12 mouse cellular contexts compared by ENCODE assay signal in the genomic region with DNA sequence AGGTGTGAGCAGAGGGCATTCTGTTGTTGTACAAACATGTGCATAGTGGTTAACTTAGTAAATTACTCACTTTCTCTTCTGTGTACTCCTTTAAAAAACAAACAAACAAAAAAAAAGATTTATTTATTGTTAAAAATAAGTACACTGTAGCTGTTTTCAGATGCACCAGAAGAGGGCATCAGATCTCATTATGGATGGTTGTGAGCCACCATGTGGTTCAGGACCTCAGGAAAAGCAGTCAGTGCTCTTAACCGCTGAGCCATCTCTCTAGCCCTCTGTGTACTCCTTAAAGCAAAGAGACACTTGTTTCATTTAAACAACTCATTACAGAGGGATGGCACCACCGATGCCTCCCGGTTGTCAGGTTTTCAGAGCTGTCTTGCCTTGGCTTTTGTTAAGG. TPM values are rescaled to one million over a fixed set of nuclear protein-coding genes. Genes with fewer than 3 reads are reported as not detected.
A peak's percentile ranks its signal among the peaks of the same experiment; 100 is the strongest.
DNase-seq lines count a peak whose midpoint lies in the region; ATAC-seq and TF ChIP-seq lines count a peak whose summit lies in the region.
"Had no signal": no experiment of that assay in that cellular context is flagged by ENCODE, and none has a peak within 500 bp of the region (broad histone marks: within the 10 kb centered on the region; RNA-seq: fewer than 3 reads in every experiment).

No protein-coding gene starts in this region.

- no peaks in the 10 kb centered on the region for H3K4me1 ChIP-seq in forebrain, embryonic 13.5 days
- H3K4me1 ChIP-seq in forebrain, embryonic 15.5 days, result no peaks in the 10 kb centered on the region
- no peaks in the 10 kb centered on the region for H3K4me1 ChIP-seq in neural tube, embryonic 15.5 days
- H3K4me1 ChIP-seq: heart, embryonic 13.5 days; limb, embryonic 15.5 days had no signal

- no peak overlapping the region for H3K4me2 ChIP-seq in forebrain, embryonic 13.5 days
- H3K4me2 ChIP-seq in forebrain, embryonic 15.5 days (replicated peaks), result no peak overlapping the region
- no peak overlapping the region for H3K4me2 ChIP-seq in neural tube, embryonic 15.5 days
- H3K4me2 ChIP-seq: heart, embryonic 13.5 days; limb, embryonic 15.5 days had no signal

- H3K27ac ChIP-seq in forebrain, embryonic 13.5 days, result no peak overlapping the region
- no peak overlapping the region for H3K27ac ChIP-seq in forebrain, embryonic 15.5 days (replicated peaks)
- H3K27ac ChIP-seq in left cerebral cortex, adult 2 months, result no peak overlapping the region
- H3K27ac ChIP-seq in neural tube, embryonic 15.5 days (replicated peaks), result no peak overlapping the region
- H3K27ac ChIP-seq: heart, embryonic 13.5 days; limb, embryonic 15.5 days had no signal

- WGBS in forebrain, embryonic 13.5 days, result 53% methylated on average over 3 of the region's 3 CpGs
- WGBS in forebrain, embryonic 15.5 days, result 52% methylated on average over 3 of the region's 3 CpGs
- WGBS in neural tube, embryonic 15.5 days, result 48% methylated on average over 3 of the region's 3 CpGs

- peak; percentile 63 for TF ChIP-seq CTCF in left cerebral cortex, adult 2 months (IDR thresholded peaks at IDR 0.05)

- H3K9me3 ChIP-seq in forebrain, embryonic 13.5 days (replicated peaks), result no peaks in the 10 kb centered on the region
- H3K9me3 ChIP-seq in forebrain, embryonic 15.5 days, result no peaks in the 10 kb centered on the region
- H3K9me3 ChIP-seq in neural tube, embryonic 15.5 days (replicated peaks), result no peaks in the 10 kb centered on the region
- H3K9me3 ChIP-seq: G1E; heart, embryonic 13.5 days; limb, embryonic 15.5 days had no signal

- peak; percentile 61; the same call in 1 of the 2 replicates for ATAC-seq in forebrain, embryonic 13.5 days
- ATAC-seq in forebrain, embryonic 15.5 days (replicated peaks), result no peak; the same call in 1 of the 2 replicates
- no peak for ATAC-seq in neural tube, embryonic 15.5 days (ENCODE audit: low FRiP score)
- ATAC-seq: midbrain, embryonic 16.5 days had no signal

- intact Hi-C loops in left cerebral cortex, adult 2 months (cut with DNase I), result no loop called here

- no peak for DNase-seq in left cerebral cortex, adult 2 months (ENCODE audit: extremely low spot score in 1 of 2, low spot score in 2 of 2)
- DNase-seq in left cerebral cortex, adult 11 months (ENCODE audit: low spot score), result no peak
- DNase-seq in CD4-positive, CD25-positive, alpha-beta regulatory T cell, adult 2 months (ENCODE audit: low read depth, low spot score), result peak; percentile 31
- DNase-seq in embryo, embryonic 11 days, result peak; percentile 12
- DNase-seq in spleen, postnatal 4 days (ENCODE audit: low spot score in 2 of 2), result no peak

- H3K4me3 ChIP-seq in forebrain, embryonic 13.5 days, result no peak overlapping the region
- H3K4me3 ChIP-seq in forebrain, embryonic 15.5 days, result no peak overlapping the region
- H3K4me3 ChIP-seq in left cerebral cortex, adult 2 months, result no peak overlapping the region
- H3K4me3 ChIP-seq in neural tube, embryonic 15.5 days (replicated peaks), result no peak overlapping the region
- H3K4me3 ChIP-seq: heart, embryonic 13.5 days; limb, embryonic 15.5 days had no signal

- no peaks in the 10 kb centered on the region for H3K27me3 ChIP-seq in forebrain, embryonic 13.5 days
- H3K27me3 ChIP-seq in forebrain, embryonic 15.5 days, result no peaks in the 10 kb centered on the region
- no peaks in the 10 kb centered on the region for H3K27me3 ChIP-seq in neural tube, embryonic 15.5 days (replicated peaks)
- H3K27me3 ChIP-seq: heart, embryonic 13.5 days; limb, embryonic 15.5 days had no signal

- no peak overlapping the region for H3K9ac ChIP-seq in forebrain, embryonic 13.5 days
- H3K9ac ChIP-seq in forebrain, embryonic 15.5 days (replicated peaks), result no peak overlapping the region
- H3K9ac ChIP-seq in neural tube, embryonic 15.5 days (replicated peaks), result no peak overlapping the region
- H3K9ac ChIP-seq: heart, embryonic 13.5 days; limb, embryonic 15.5 days had no signal

- H3K36me3 ChIP-seq in forebrain, embryonic 13.5 days (ENCODE audit: poor library complexity, severe bottlenecking), result peaks cover 79% of the 10 kb centered on the region
- H3K36me3 ChIP-seq in forebrain, embryonic 15.5 days, result peaks cover 63% of the 10 kb centered on the region
- peaks cover 66% of the 10 kb centered on the region for H3K36me3 ChIP-seq in neural tube, embryonic 15.5 days

RNA-seq across cellular contexts. Expression of gene Pgm2, which starts 16.5 kb away (rescaled TPM):
- 30.0 and 30.8 TPM in 2 replicates for polyA plus RNA-seq in forebrain, embryonic 13.5 days (2015; fragmentation: Nextera tagmentation; extraction: Ambion mirVana)
- 27.7 and 28.4 TPM in 2 replicates for polyA plus RNA-seq in forebrain, embryonic 15.5 days (2015; fragmentation: Nextera tagmentation; extraction: Ambion mirVana)
- 10 to 100 TPM in 1 of 2 experiments, 1 to 10 TPM in 1; 9.1 to 13.1 TPM for total RNA-seq in left cerebral cortex, adult 2 months (2021)
- 19.3 and 21.9 TPM in 2 replicates for polyA plus RNA-seq in neural tube, embryonic 15.5 days (2015; fragmentation: Nextera tagmentation; extraction: Ambion mirVana)

RNA-seq across cellular contexts. Expression of gene Tbc1d1, which starts 46.9 kb away (rescaled TPM):
- polyA plus RNA-seq in forebrain, embryonic 13.5 days (2015; fragmentation: Nextera tagmentation; extraction: Ambion mirVana), result 15.9 and 16.5 TPM in 2 replicates
- polyA plus RNA-seq in forebrain, embryonic 15.5 days (2015; fragmentation: Nextera tagmentation; extraction: Ambion mirVana), result 12.2 and 12.3 TPM in 2 replicates
- 10 to 100 TPM; 20.2 to 24.6 TPM for total RNA-seq in left cerebral cortex, adult 2 months (2021)
- polyA plus RNA-seq in neural tube, embryonic 15.5 days (2015; fragmentation: Nextera tagmentation; extraction: Ambion mirVana), result 13.5 and 17.0 TPM in 2 replicates

Comparison
In these comparisons a context has a peak if more than half of its experiments do, and no peak if none do; other contexts are left out.
1. DNase-seq: peak in CD4-positive, CD25-positive, alpha-beta regulatory T cell, adult 2 months (single experiment) and embryo, embryonic 11 days (single experiment); none in left cerebral cortex, adult 2 months (0 of 2), left cerebral cortex, adult 11 months (single experiment) and spleen, postnatal 4 days (0 of 2).